Mouse (Mus musculus) cerebellum, adult 8-10 months (tissue): Measurements from ENCODE around the gene Gm49361.

Experiments used
- DNase-seq: peaks from one replicate; pipeline ENCODE4 v3.0.0; 2022

The Gm49361 gene

DNA sequence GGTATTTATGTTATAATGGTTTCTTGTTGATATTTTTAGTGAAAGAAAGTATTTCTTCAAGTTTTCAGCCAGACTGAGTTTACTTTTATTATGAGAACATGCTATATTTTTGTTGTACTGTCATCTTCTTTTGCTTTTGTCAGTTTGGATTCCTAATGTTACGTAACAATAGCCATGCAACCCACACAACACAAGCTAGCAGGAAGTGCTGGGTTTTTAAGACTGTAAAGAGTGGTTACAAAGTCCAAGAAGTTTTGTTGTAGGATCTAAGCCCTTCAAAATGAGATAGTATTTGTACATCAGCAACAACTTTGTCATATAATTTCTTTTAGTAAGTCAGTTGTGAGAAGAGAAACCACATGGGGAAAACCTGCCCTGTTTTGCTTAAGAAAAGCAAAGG lies 128.2 kb downstream of the Gm49361 start:
- DNase-seq, result no peak

GRCm38 (mm10) chr14:57616339-57616965 lies 129.5 kb downstream of the Gm49361 start:
- no peak for DNase-seq

DNA sequence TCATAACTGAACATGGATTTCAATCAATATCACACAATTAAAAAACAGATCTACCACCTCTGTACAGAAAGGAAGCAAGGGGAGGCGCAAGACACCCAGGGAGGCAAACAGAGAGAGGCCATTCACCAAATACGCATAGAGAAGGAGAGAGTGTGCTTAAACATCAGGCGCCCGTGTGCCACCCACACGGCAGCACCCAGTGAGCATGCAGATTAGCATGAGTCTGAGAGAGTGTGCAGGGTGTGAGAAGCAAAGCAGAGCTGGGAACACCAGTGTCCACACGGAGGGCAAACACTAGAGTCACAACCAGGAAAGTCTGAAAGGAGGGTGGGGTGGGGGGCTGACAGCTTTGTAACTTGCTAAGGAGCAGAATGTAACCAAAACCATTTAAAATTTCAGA lies 130.1 kb downstream of the Gm49361 start:
- DNase-seq, result no peak

DNA sequence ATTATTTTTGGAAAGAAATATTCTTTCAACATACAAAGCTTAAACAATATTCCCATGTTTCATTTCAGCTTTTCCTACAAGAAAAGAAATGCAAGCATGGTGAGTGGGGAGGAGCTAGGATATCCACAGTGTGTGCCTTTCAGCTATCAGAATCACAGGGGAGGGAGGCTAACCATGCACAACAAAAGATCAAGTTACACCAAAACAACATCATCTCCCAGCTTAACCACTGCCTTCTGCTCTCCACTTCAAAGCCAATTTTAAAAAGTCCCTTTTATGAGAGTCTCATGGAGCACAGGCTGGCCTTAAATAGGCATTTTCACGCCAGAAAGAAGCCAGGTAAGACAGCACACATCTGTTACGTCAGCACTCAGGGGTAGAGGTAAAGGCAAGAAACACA lies 134.9 kb downstream of the Gm49361 start:
- DNase-seq, result no peak

GRCm38 (mm10) chr14:57609816-57610329 lies 136.0 kb downstream of the Gm49361 start:
- DNase-seq, result no peak

- DNase-seq, result peak; percentile 95
Measured at GRCm38 (mm10) chr14:57607500-57607899, 138.4 kb downstream of the Gm49361 start.

- no peak for DNase-seq
Measured at GRCm38 (mm10) chr14:57606663-57607365, 139.1 kb downstream of the Gm49361 start.

- no peak for DNase-seq
Measured at GRCm38 (mm10) chr14:57593279-57593678, 152.6 kb downstream of the Gm49361 start.
